Mouse (Mus musculus) stomach, postnatal 0 days (tissue): ENCODE measurements around the gene Rabgap1.

Source experiments
- CTCF ChIP-seq: IDR thresholded peaks from 2 replicates; pipeline ENCODE4 v1.5.1; 2016; ENCODE audit warnings: antibody characterized with exemption, low read depth, mild to moderate bottlenecking, moderate library complexity
- EP300 ChIP-seq: optimal IDR thresholded peaks from 2 replicates; pipeline ENCODE3; 2016; ENCODE audit warnings: antibody characterized with exemption

DNA sequence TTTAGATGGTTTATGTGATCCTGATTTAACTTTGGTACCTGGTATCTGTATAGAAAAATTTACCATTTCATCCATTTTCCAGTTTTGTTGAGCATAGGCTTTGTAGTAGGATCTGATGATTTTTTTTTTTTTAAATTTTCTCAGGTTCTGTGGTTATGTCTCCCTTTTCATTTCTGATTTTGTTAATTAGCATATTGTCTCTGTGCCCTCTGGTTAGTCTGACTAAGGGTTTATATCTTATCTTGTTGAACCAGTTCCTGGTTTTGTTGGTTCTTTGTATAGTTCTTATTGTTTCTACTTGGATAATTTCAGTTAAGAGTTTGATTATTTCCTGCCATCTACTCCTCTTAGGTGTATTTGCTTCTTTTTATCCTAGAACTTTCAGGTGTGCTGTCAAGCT, 36.5 kb downstream of the Rabgap1 start:
- TF ChIP-seq CTCF (no peak), EP300 (no peak)
